In genomic region chr5:146442767-146443166, GRCm38 (mm10) we compare ENCODE assay signal across 25 mouse cellular contexts. TPM values are rescaled to one million over a fixed set of nuclear protein-coding genes. Genes with fewer than 3 reads are reported as not detected.
DNase-seq lines count a peak whose midpoint lies in the region; ATAC-seq and TF ChIP-seq lines count a peak whose summit lies in the region.
"Had no signal": no experiment of that assay in that cellular context is flagged by ENCODE, and none has a peak within 500 bp of the region (broad histone marks: within the 10 kb centered on the region; RNA-seq: fewer than 3 reads in every experiment).

No protein-coding gene starts in this region.

- H3K4me1 ChIP-seq in megakaryocyte, embryonic 14.5 days, result no peaks in the 10 kb centered on the region
- H3K4me1 ChIP-seq: embryonic facial prominence, embryonic 12.5 days; forebrain, embryonic 15.5 days; heart, embryonic 12.5 days; hindbrain, embryonic 13.5 days had no signal

- peaks cover 55% of the 10 kb centered on the region for H3K9me3 ChIP-seq in megakaryocyte, embryonic 14.5 days
- H3K9me3 ChIP-seq: embryonic facial prominence, embryonic 12.5 days; forebrain, embryonic 15.5 days; hindbrain, embryonic 13.5 days had no signal

- H3K27me3 ChIP-seq in megakaryocyte, embryonic 14.5 days (replicated peaks), result no peaks in the 10 kb centered on the region
- H3K27me3 ChIP-seq: embryonic facial prominence, embryonic 12.5 days; forebrain, embryonic 15.5 days; heart, embryonic 12.5 days; hindbrain, embryonic 13.5 days; Patski had no signal

- intact Hi-C loops in heart, postnatal 14 days (cut with DNase I), result no loop called here
- intact Hi-C loops in gastrocnemius, adult 2 months (cut with DNase I), result no loop called here

- no peak overlapping the region for H3K27ac ChIP-seq in gastrocnemius, adult 2 months
- H3K27ac ChIP-seq: embryonic facial prominence, embryonic 12.5 days; forebrain, embryonic 15.5 days; hindbrain, embryonic 13.5 days; hindbrain, postnatal 0 days had no signal

- H3K4me3 ChIP-seq in megakaryocyte, embryonic 14.5 days (replicated peaks), result peak overlapping the region; percentile 46
- no peak overlapping the region for H3K4me3 ChIP-seq in gastrocnemius, adult 2 months
- H3K4me3 ChIP-seq: embryonic facial prominence, embryonic 12.5 days; forebrain, embryonic 15.5 days; heart, embryonic 12.5 days; hindbrain, embryonic 13.5 days had no signal

- no peak for ATAC-seq in megakaryocyte, adult 5-6 weeks (ENCODE audit: poor library complexity, severe bottlenecking)
- 0 out of 2 replicates have a peak, but pooled peaks have one; percentile 18 for ATAC-seq in common myeloid progenitor, adult 5-6 weeks (replicated peaks; ENCODE audit: low read depth, poor library complexity, severe bottlenecking)
- ATAC-seq: forebrain, embryonic 15.5 days; hindbrain, postnatal 0 days; Patski had no signal

- no peaks in the 10 kb centered on the region for H3K36me3 ChIP-seq in megakaryocyte, embryonic 14.5 days (replicated peaks; ENCODE audit: low read length)
- H3K36me3 ChIP-seq: heart, embryonic 12.5 days had no signal

- no peak for TF ChIP-seq CTCF in gastrocnemius, adult 2 months (IDR thresholded peaks at IDR 0.05)

- peak; percentile 70 for DNase-seq in heart, adult 11 months
- DNase-seq in heart, postnatal 14 days, result no peak
- DNase-seq in 416B (ENCODE audit: low read depth), result peak; percentile 14
- no peak for DNase-seq in gastrocnemius, adult 2 months
- DNase-seq: adrenal gland, adult 8-10 months; adrenal gland, postnatal 36 days; cerebellum, adult 2 months; cerebellum, postnatal 10 days; gastrocnemius, postnatal 10 days had no signal

RNA-seq across cellular contexts. Expression of gene Gm6408, which starts 39.0 kb away (rescaled TPM):
- total RNA-seq in heart, postnatal 14 days (2021), result not detected
- polyA plus RNA-seq in megakaryocyte, embryonic 14.5 days (2012; ENCODE audit: insufficient read depth, low replicate concordance), result not detected in 2 replicates
- not detected in 2 replicates for total RNA-seq in megakaryocyte, adult 5-6 weeks (2015)
- total RNA-seq in megakaryocyte, adult 5-6 weeks (2017), result not detected in 2 replicates
- not detected in 2 replicates for total RNA-seq in common myeloid progenitor, adult 5-6 weeks (2017)
- total RNA-seq in gastrocnemius, adult 2 months (2021), result not detected
- total RNA-seq: adrenal gland, adult 8-10 months; adrenal gland, postnatal 36 days; gastrocnemius, postnatal 10 days; heart, adult 8-10 months; hematopoietic stem cell, adult 5-6 weeks had no signal
- polyA plus RNA-seq: C2C12; embryonic facial prominence, embryonic 12.5 days; forebrain, embryonic 11.5 days; forebrain, embryonic 15.5 days; gonadal fat pad, adult 2 months; heart, embryonic 12.5 days; heart, embryonic 16.5 days; hindbrain, embryonic 13.5 days; hindbrain, postnatal 0 days; intestine, embryonic 14.5 days; Patski had no signal

RNA-seq across cellular contexts. Expression of gene Gm6370, which starts 48.4 kb away (rescaled TPM):
- total RNA-seq in heart, postnatal 14 days (2021), result not detected
- polyA plus RNA-seq in megakaryocyte, embryonic 14.5 days (2012; ENCODE audit: insufficient read depth, low replicate concordance), result not detected in 2 replicates
- not detected in 2 replicates for total RNA-seq in megakaryocyte, adult 5-6 weeks (2015)
- not detected in 2 replicates for total RNA-seq in megakaryocyte, adult 5-6 weeks (2017)
- total RNA-seq in common myeloid progenitor, adult 5-6 weeks (2017), result not detected in 2 replicates
- total RNA-seq in gastrocnemius, adult 2 months (2021), result not detected
- total RNA-seq: adrenal gland, adult 8-10 months; adrenal gland, postnatal 36 days; gastrocnemius, postnatal 10 days; heart, adult 8-10 months; hematopoietic stem cell, adult 5-6 weeks; hindbrain, postnatal 0 days had no signal
- polyA plus RNA-seq: C2C12; cerebellum, adult 2 months; embryonic facial prominence, embryonic 12.5 days; forebrain, embryonic 11.5 days; forebrain, embryonic 15.5 days; gonadal fat pad, adult 2 months; heart, embryonic 12.5 days; heart, embryonic 16.5 days; hindbrain, embryonic 13.5 days; hindbrain, postnatal 0 days; intestine, embryonic 14.5 days; Patski had no signal

RNA-seq across cellular contexts. Expression of gene Wasf3, which starts 58.0 kb away (rescaled TPM):
- total RNA-seq in heart, postnatal 14 days (2021), result under 1 TPM; 0.31 to 0.39 TPM
- polyA plus RNA-seq in megakaryocyte, embryonic 14.5 days (2012; ENCODE audit: insufficient read depth, low replicate concordance), result 0.04 and 1.1 TPM in 2 replicates
- total RNA-seq in megakaryocyte, adult 5-6 weeks (2015), result not detected in 2 replicates
- total RNA-seq in megakaryocyte, adult 5-6 weeks (2017), result not detected in 2 replicates
- total RNA-seq in common myeloid progenitor, adult 5-6 weeks (2017), result not detected in 2 replicates
- total RNA-seq in gastrocnemius, adult 2 months (2021), result under 1 TPM; 0.64 to 0.92 TPM
- total RNA-seq: hematopoietic stem cell, adult 5-6 weeks had no signal
- polyA plus RNA-seq: C2C12 had no signal

RNA-seq across cellular contexts. Expression of gene 4930449I24Rik, which starts 59.4 kb away (rescaled TPM):
- total RNA-seq in heart, postnatal 14 days (2021), result not detected
- not detected in 2 replicates for polyA plus RNA-seq in megakaryocyte, embryonic 14.5 days (2012; ENCODE audit: insufficient read depth, low replicate concordance)
- not detected in 2 replicates for total RNA-seq in megakaryocyte, adult 5-6 weeks (2015)
- not detected in 2 replicates for total RNA-seq in megakaryocyte, adult 5-6 weeks (2017)
- not detected in 2 replicates for total RNA-seq in common myeloid progenitor, adult 5-6 weeks (2017)
- not detected for total RNA-seq in gastrocnemius, adult 2 months (2021)
- total RNA-seq: adrenal gland, adult 8-10 months; adrenal gland, postnatal 36 days; gastrocnemius, postnatal 10 days; heart, adult 8-10 months; hematopoietic stem cell, adult 5-6 weeks; hindbrain, postnatal 0 days had no signal
- polyA plus RNA-seq: C2C12; cerebellum, adult 2 months; embryonic facial prominence, embryonic 12.5 days; forebrain, embryonic 11.5 days; forebrain, embryonic 15.5 days; heart, embryonic 12.5 days; heart, embryonic 16.5 days; hindbrain, embryonic 13.5 days; hindbrain, postnatal 0 days; intestine, embryonic 14.5 days; Patski had no signal

Comparison
In these comparisons a context has a peak if more than half of its experiments do, and no peak if none do; other contexts are left out.
1. DNase-seq: peak in heart, adult 11 months (single experiment) and 416B (single experiment); none in heart, postnatal 14 days (0 of 2) and gastrocnemius, adult 2 months (single experiment).